Comparison of ENCODE assay signal across 8 mouse cellular contexts in genomic region chr4:81567928-81568327, GRCm38 (mm10).
A peak's percentile ranks its signal among the peaks of the same experiment; 100 is the strongest.
DNase-seq lines count a peak whose midpoint lies in the region; ATAC-seq lines count a peak whose summit lies in the region.
"Had no signal": no experiment of that assay in that cellular context is flagged by ENCODE, and none has a peak within 500 bp of the region (broad histone marks: within the 10 kb centered on the region; RNA-seq: fewer than 3 reads in every experiment).

No protein-coding gene starts in this region.

- H3K27ac ChIP-seq in forebrain, embryonic 11.5 days (ENCODE audit: low read depth, low read length), result 0 out of 2 replicates have a peak overlapping the region, but pooled peaks have one; percentile 2
- peak overlapping the region; percentile 34; the same call in 1 of the 2 replicates for H3K27ac ChIP-seq in neural tube, embryonic 15.5 days (replicated peaks)
- H3K27ac ChIP-seq: kidney, postnatal 0 days had no signal

- DNase-seq in right cerebral cortex, adult 18-20 months, result peak; percentile 35
- DNase-seq in right cerebral cortex, adult 2 months (ENCODE audit: low spot score in 2 of 2), result no peak
- peak; percentile 73 for DNase-seq in forebrain, embryonic 11.5 days (ENCODE audit: low spot score)
- DNase-seq in kidney, postnatal 14 days, result peak; percentile 48

- no peaks in the 10 kb centered on the region for H3K27me3 ChIP-seq in forebrain, embryonic 11.5 days (ENCODE audit: control insufficient read depth, insufficient read depth, low read length)
- no peaks in the 10 kb centered on the region for H3K27me3 ChIP-seq in neural tube, embryonic 15.5 days (replicated peaks)

- peaks cover 5% of the 10 kb centered on the region; the same call in 1 of the 2 replicates for H3K4me1 ChIP-seq in forebrain, embryonic 11.5 days (replicated peaks; ENCODE audit: control insufficient read depth, insufficient read depth, low read length)
- peaks cover 21% of the 10 kb centered on the region for H3K4me1 ChIP-seq in neural tube, embryonic 15.5 days

- H3K4me3 ChIP-seq in forebrain, embryonic 11.5 days (ENCODE audit: low read depth, low read length), result no peak overlapping the region
- H3K4me3 ChIP-seq in neural tube, embryonic 15.5 days (replicated peaks), result no peak overlapping the region

- no peaks in the 10 kb centered on the region for H3K9me3 ChIP-seq in forebrain, embryonic 11.5 days (ENCODE audit: control insufficient read depth, low read length)
- no peaks in the 10 kb centered on the region for H3K9me3 ChIP-seq in neural tube, embryonic 15.5 days (replicated peaks)

- WGBS in forebrain, embryonic 11.5 days, result 33% methylated on average over 5 of the region's 5 CpGs
- WGBS in neural tube, embryonic 15.5 days, result 12% methylated on average over 5 of the region's 5 CpGs

- peak; percentile 96 for ATAC-seq in forebrain, embryonic 11.5 days (replicated peaks; ENCODE audit: low FRiP score)
- peak; percentile 95 for ATAC-seq in neural tube, embryonic 15.5 days (ENCODE audit: low FRiP score)
- no peak for ATAC-seq in erythroid progenitor cell, adult 5-6 weeks (replicated peaks; ENCODE audit: low FRiP score, poor library complexity, severe bottlenecking)
- ATAC-seq in erythroblast, adult 5-6 weeks (replicated peaks; ENCODE audit: low FRiP score, poor library complexity, severe bottlenecking), result no peak

- H3K9ac ChIP-seq in forebrain, embryonic 11.5 days (ENCODE audit: low read length), result 0 out of 2 replicates have a peak overlapping the region, but pooled peaks have one; percentile 27
- no peak overlapping the region for H3K9ac ChIP-seq in neural tube, embryonic 15.5 days (replicated peaks)

- H3K4me2 ChIP-seq in forebrain, embryonic 11.5 days (ENCODE audit: low read depth, low read length, severe bottlenecking), result no peak overlapping the region
- no peak overlapping the region for H3K4me2 ChIP-seq in neural tube, embryonic 15.5 days

- no peaks in the 10 kb centered on the region for H3K36me3 ChIP-seq in forebrain, embryonic 11.5 days (ENCODE audit: control insufficient read depth, insufficient read depth, low read length)
- H3K36me3 ChIP-seq in neural tube, embryonic 15.5 days, result no peaks in the 10 kb centered on the region

Comparison
In these comparisons a context has a peak if more than half of its experiments do, and no peak if none do; other contexts are left out.
1. DNase-seq: peak in right cerebral cortex, adult 18-20 months (single experiment), forebrain, embryonic 11.5 days (single experiment) and kidney, postnatal 14 days (single experiment); none in right cerebral cortex, adult 2 months (0 of 2).
2. ATAC-seq: peak in forebrain, embryonic 11.5 days (single experiment) and neural tube, embryonic 15.5 days (single experiment); none in erythroid progenitor cell, adult 5-6 weeks (single experiment) and erythroblast, adult 5-6 weeks (single experiment).